Mouse (Mus musculus): ENCODE measurements at regions not wholly inside any gene's neighbourhood (a gene's known extent, or its start where the extent isn't known, plus 50 kb on each side); places are given as distances from the start of the nearest gene placed in this dataset.

DNA sequence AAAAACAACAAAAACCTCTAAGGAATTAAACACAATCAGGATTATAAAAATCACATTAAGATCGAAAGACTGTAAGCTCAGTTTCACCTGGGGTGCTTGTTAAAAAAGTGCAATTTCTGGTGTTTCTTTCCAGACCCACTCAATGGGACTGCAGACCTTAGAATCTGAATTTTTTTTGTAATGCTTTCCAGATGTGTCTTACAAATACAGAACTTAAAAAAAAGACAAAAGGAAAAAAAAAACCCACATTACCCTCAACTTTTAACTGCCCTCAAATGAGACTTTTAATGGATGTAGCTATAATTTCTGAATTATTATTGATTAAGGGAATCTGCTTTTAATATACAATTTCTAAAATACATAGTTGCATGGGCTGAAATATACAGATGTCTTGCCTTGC is 401.2 kb upstream of the Frg1 start:
- Histone ChIP-seq H3K4me2 (ENCODE audit: low read depth, low read length, severe bottlenecking) (no peak overlapping the region), H3K4me1 (replicated peaks; ENCODE audit: control insufficient read depth, insufficient read depth, low read length) (no peaks in the 10 kb centered on the region), H3K27ac (ENCODE audit: low read depth, low read length) (no peak overlapping the region), H3K27me3 (ENCODE audit: control insufficient read depth, insufficient read depth, low read length) (no peaks in the 10 kb centered on the region), H3K9ac (ENCODE audit: low read length) (no peak overlapping the region), H3K9me3 (ENCODE audit: control insufficient read depth, low read length) (no peaks in the 10 kb centered on the region), H3K4me3 (ENCODE audit: low read depth, low read length) (no peak overlapping the region), H3K36me3 (ENCODE audit: control insufficient read depth, insufficient read depth, low read length) (no peaks in the 10 kb centered on the region)
- 75% methylated on average over 1 of the region's 1 CpGs for WGBS
- no peak for ATAC-seq (replicated peaks; ENCODE audit: low FRiP score)
- DNase-seq (ENCODE audit: low spot score), result no peak

DNA sequence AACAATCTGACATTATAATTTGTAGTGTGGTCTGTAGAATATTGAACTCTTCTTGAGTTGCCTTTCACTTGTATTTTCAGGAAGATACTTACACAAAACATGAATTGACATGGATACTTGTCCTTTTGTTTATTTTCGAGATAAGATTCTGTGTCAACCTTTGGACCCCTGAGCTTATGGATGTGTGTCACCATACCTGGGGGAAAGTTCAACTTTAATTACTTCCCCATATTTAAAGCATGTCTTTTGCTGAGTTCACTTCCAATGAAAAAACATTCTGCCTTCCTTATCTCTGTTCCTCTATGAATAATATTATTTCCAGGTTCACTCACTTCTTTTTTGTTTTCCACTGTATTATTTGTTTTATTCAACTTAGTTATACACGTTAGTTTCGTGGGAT is 398.4 kb upstream of the Frg1 start:
- H3K27me3 ChIP-seq (ENCODE audit: control insufficient read depth, insufficient read depth, low read length), result no peaks in the 10 kb centered on the region
- WGBS, result 87% methylated on average over 3 of the region's 3 CpGs
- H3K9ac ChIP-seq (ENCODE audit: low read length), result no peak overlapping the region
- H3K4me2 ChIP-seq (ENCODE audit: low read depth, low read length, severe bottlenecking), result no peak overlapping the region
- H3K36me3 ChIP-seq (ENCODE audit: control insufficient read depth, insufficient read depth, low read length), result no peaks in the 10 kb centered on the region
- H3K9me3 ChIP-seq (ENCODE audit: control insufficient read depth, low read length), result no peaks in the 10 kb centered on the region
- H3K4me1 ChIP-seq (replicated peaks; ENCODE audit: control insufficient read depth, insufficient read depth, low read length), result no peaks in the 10 kb centered on the region
- H3K4me3 ChIP-seq (ENCODE audit: low read depth, low read length), result no peak overlapping the region
- ATAC-seq (replicated peaks; ENCODE audit: low FRiP score) (no peak), DNase-seq (ENCODE audit: low spot score) (no peak)
- H3K27ac ChIP-seq (ENCODE audit: low read depth, low read length), result no peak overlapping the region

DNA sequence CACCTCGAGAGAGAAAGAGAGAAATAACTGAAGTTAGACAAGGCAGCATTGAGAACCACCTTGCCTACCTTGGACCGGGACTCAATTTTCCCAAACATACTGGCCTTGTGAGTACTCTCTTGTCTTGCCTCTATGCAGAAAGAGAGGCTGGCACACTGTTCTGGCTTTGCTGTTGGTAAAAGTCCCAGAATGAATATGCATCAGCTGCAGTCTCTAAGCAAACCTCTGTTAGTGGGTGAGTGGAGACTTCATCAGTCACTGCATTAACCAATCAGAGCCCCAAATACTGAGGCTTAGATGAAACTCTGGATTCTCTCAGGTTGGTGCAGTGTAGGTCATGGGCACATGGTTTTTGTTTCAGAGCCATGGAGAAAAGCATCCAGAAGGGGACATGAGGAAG is 378.8 kb upstream of the Frg1 start:
- Histone ChIP-seq H3K9me3 (ENCODE audit: control insufficient read depth, low read length) (no peaks in the 10 kb centered on the region), H3K36me3 (ENCODE audit: control insufficient read depth, insufficient read depth, low read length) (no peaks in the 10 kb centered on the region), H3K9ac (ENCODE audit: low read length) (no peak overlapping the region), H3K4me1 (replicated peaks; ENCODE audit: control insufficient read depth, insufficient read depth, low read length) (no peaks in the 10 kb centered on the region), H3K4me3 (ENCODE audit: low read depth, low read length) (no peak overlapping the region), H3K4me2 (ENCODE audit: low read depth, low read length, severe bottlenecking) (no peak overlapping the region), H3K27me3 (ENCODE audit: control insufficient read depth, insufficient read depth, low read length) (no peaks in the 10 kb centered on the region), H3K27ac (ENCODE audit: low read depth, low read length) (no peak overlapping the region)
- 84% methylated on average over 2 of the region's 2 CpGs for WGBS
- ATAC-seq (replicated peaks; ENCODE audit: low FRiP score) (no peak), DNase-seq (ENCODE audit: low spot score) (no peak)

DNA sequence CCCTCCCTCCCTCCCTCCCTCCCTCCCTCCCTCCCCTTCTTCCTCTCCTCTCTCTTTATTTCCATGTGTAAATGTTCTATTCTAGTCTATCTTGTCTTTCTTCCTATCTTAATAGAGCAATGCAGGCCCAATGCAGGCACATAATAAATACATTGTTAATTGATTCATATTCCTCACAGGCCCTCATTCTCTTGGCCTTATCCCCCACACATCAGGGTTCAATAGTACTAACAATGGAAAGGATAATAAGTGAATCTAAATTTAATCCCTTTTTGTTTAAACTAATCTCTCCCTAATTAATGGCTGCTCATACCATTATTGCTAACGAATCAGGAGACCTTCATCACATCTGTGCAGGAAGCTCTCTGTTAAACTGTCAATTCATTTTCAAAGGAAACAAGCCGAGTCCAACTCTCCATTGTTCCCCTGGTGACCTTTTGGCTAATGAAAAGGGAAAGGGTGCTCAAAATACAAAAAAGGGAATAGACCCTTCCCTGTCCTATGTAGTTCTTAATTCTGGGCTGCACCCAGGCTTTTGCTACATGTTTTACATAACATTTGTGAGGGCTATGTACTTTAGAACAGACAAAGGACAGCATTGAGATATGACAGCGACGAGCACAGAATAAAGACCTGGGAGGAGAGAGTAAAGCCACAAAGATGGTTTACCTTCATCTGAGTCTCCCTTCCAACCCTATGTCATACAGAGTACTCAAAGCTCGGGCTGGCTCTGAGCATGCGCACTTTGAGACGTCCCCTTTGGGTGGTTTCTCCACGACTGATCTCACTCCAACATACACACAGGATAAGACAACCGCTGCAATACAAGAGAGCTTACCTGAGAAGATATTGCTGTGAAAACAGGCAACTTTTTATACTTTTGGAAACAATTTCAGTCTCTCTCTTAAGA is 370.3 kb upstream of the Frg1 start:
- Histone ChIP-seq H3K4me1 (replicated peaks; ENCODE audit: control insufficient read depth, insufficient read depth, low read length) (no peaks in the 10 kb centered on the region; the same call in 1 of the 2 replicates), H3K9me3 (ENCODE audit: control insufficient read depth, low read length) (no peaks in the 10 kb centered on the region), H3K36me3 (ENCODE audit: control insufficient read depth, insufficient read depth, low read length) (no peaks in the 10 kb centered on the region), H3K4me2 (ENCODE audit: low read depth, low read length, severe bottlenecking) (no peak overlapping the region; the same call in 1 of the 2 replicates), H3K4me3 (ENCODE audit: low read depth, low read length) (no peak overlapping the region), H3K9ac (ENCODE audit: low read length) (no peak overlapping the region), H3K27ac (ENCODE audit: low read depth, low read length) (no peak overlapping the region), H3K27me3 (ENCODE audit: control insufficient read depth, insufficient read depth, low read length) (no peaks in the 10 kb centered on the region)
- 37% methylated on average over 9 of the region's 9 CpGs for WGBS
- ATAC-seq (replicated peaks; ENCODE audit: low FRiP score) (peak; percentile 70), DNase-seq (ENCODE audit: low spot score) (no peak)

DNA sequence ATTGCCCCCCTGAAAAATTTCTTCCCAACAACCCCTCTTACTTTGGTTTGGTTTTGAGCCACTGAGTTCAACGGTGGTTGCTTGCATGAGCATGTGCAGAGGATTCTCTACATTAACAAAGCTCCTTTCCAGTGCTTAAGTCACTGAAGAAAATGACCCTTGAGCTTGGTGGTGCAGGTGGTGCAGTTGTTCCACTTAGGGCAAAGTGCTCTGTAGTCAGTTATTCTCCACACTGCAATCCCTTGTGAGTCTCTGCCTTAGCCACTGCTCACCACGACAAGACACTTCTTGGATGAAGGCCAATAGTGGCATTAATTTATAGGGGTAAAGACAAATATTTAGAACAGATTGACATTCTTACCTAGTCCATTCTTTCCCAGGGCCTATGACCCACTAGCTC is 369.1 kb upstream of the Frg1 start:
- WGBS, result 79% methylated on average over 2 of the region's 2 CpGs
- DNase-seq (ENCODE audit: low spot score) (no peak), ATAC-seq (replicated peaks; ENCODE audit: low FRiP score) (no peak)
- H3K27ac ChIP-seq (ENCODE audit: low read depth, low read length), result no peak overlapping the region
- H3K4me3 ChIP-seq (ENCODE audit: low read depth, low read length), result no peak overlapping the region
- H3K9me3 ChIP-seq (ENCODE audit: control insufficient read depth, low read length), result no peaks in the 10 kb centered on the region
- H3K36me3 ChIP-seq (ENCODE audit: control insufficient read depth, insufficient read depth, low read length), result no peaks in the 10 kb centered on the region
- no peak overlapping the region for H3K9ac ChIP-seq (ENCODE audit: low read length)
- no peak overlapping the region for H3K4me2 ChIP-seq (ENCODE audit: low read depth, low read length, severe bottlenecking)
- no peaks in the 10 kb centered on the region for H3K27me3 ChIP-seq (ENCODE audit: control insufficient read depth, insufficient read depth, low read length)
- no peaks in the 10 kb centered on the region; the same call in 1 of the 2 replicates for H3K4me1 ChIP-seq (replicated peaks; ENCODE audit: control insufficient read depth, insufficient read depth, low read length)

DNA sequence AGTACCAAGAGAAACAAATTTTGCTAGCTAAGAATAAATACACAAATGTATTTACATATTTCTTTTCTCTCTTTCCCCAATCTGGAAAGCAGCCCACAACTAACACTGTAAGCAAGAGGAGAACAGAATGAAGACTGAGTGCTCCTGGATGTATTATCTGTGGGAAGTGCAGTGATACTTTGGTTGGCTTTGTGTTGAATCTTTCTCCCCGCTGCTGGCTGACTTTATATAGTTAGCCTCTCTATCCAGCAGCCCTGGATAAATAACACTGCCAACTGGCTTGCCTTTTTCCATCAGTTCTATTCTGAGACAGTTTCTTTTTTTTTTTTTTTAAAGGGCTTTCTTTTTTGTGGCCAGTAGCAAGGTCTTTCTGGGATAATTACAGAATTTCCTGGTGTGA is 366.0 kb upstream of the Frg1 start:
- H3K4me2 ChIP-seq (ENCODE audit: low read depth, low read length, severe bottlenecking), result no peak overlapping the region
- DNase-seq (ENCODE audit: low spot score) (no peak), ATAC-seq (replicated peaks; ENCODE audit: low FRiP score) (no peak)
- no peak overlapping the region for H3K4me3 ChIP-seq (ENCODE audit: low read depth, low read length)
- H3K27ac ChIP-seq (ENCODE audit: low read depth, low read length), result no peak overlapping the region
- H3K9ac ChIP-seq (ENCODE audit: low read length), result no peak overlapping the region
- no peaks in the 10 kb centered on the region for H3K27me3 ChIP-seq (ENCODE audit: control insufficient read depth, insufficient read depth, low read length)
- no peaks in the 10 kb centered on the region for H3K36me3 ChIP-seq (ENCODE audit: control insufficient read depth, insufficient read depth, low read length)
- H3K4me1 ChIP-seq (replicated peaks; ENCODE audit: control insufficient read depth, insufficient read depth, low read length), result no peaks in the 10 kb centered on the region; the same call in 1 of the 2 replicates
- WGBS, result 92% methylated on average over 1 of the region's 1 CpGs
- H3K9me3 ChIP-seq (ENCODE audit: control insufficient read depth, low read length), result no peaks in the 10 kb centered on the region

GRCm38 (mm10) chr8:41779459-41779858 is 362.6 kb upstream of the Frg1 start:
- ATAC-seq (replicated peaks; ENCODE audit: low FRiP score) (no peak), DNase-seq (ENCODE audit: low spot score) (no peak)
- H3K36me3 ChIP-seq (ENCODE audit: control insufficient read depth, insufficient read depth, low read length), result no peaks in the 10 kb centered on the region
- no peak overlapping the region for H3K27ac ChIP-seq (ENCODE audit: low read depth, low read length)
- H3K9ac ChIP-seq (ENCODE audit: low read length), result no peak overlapping the region
- no peaks in the 10 kb centered on the region for H3K27me3 ChIP-seq (ENCODE audit: control insufficient read depth, insufficient read depth, low read length)
- no peaks in the 10 kb centered on the region for H3K9me3 ChIP-seq (ENCODE audit: control insufficient read depth, low read length)
- no peaks in the 10 kb centered on the region for H3K4me1 ChIP-seq (replicated peaks; ENCODE audit: control insufficient read depth, insufficient read depth, low read length)
- no peak overlapping the region for H3K4me2 ChIP-seq (ENCODE audit: low read depth, low read length, severe bottlenecking)
- whole genome bisulfite sequencing, result 88% methylated on average over 3 of the region's 3 CpGs
- H3K4me3 ChIP-seq (ENCODE audit: low read depth, low read length), result no peak overlapping the region

- Histone ChIP-seq H3K36me3 (ENCODE audit: control insufficient read depth, insufficient read depth, low read length) (no peaks in the 10 kb centered on the region), H3K9ac (ENCODE audit: low read length) (no peak overlapping the region), H3K27ac (ENCODE audit: low read depth, low read length) (no peak overlapping the region), H3K9me3 (ENCODE audit: control insufficient read depth, low read length) (no peaks in the 10 kb centered on the region), H3K4me1 (replicated peaks; ENCODE audit: control insufficient read depth, insufficient read depth, low read length) (no peaks in the 10 kb centered on the region), H3K4me2 (ENCODE audit: low read depth, low read length, severe bottlenecking) (no peak overlapping the region), H3K27me3 (ENCODE audit: control insufficient read depth, insufficient read depth, low read length) (no peaks in the 10 kb centered on the region), H3K4me3 (ENCODE audit: low read depth, low read length) (no peak overlapping the region)
- ATAC-seq (replicated peaks; ENCODE audit: low FRiP score), result peak; percentile 77
- WGBS, result 54% methylated on average over 4 of the region's 4 CpGs
- DNase-seq (ENCODE audit: low spot score), result no peak
Observed at GRCm38 (mm10) chr8:41771729-41772128, 354.9 kb upstream of the Frg1 start.

DNA sequence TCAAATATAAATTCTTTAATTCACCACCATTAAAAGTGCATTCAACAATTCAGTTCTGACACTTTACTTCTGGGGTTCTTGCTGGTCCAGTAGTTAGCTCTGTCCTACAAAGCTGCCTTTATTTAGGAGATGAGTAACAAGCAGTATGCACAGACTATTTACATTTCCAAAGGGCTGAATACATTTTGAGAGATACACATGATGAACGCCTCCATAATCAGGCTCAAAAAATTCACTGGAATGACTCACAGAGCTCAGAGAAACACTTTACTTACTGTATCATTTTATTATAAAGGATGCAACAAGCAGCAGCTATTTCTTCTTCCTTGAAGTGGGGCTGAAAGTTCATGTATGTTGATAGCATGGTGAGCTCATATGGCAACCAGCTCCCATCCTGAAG is 336.6 kb upstream of the Frg1 start:
- DNase-seq (ENCODE audit: low spot score), result no peak
- Histone ChIP-seq H3K4me1 (replicated peaks; ENCODE audit: control insufficient read depth, insufficient read depth, low read length) (no peaks in the 10 kb centered on the region), H3K9me3 (ENCODE audit: control insufficient read depth, low read length) (no peaks in the 10 kb centered on the region), H3K27ac (ENCODE audit: low read depth, low read length) (no peak overlapping the region), H3K4me3 (ENCODE audit: low read depth, low read length) (no peak overlapping the region), H3K27me3 (ENCODE audit: control insufficient read depth, insufficient read depth, low read length) (no peaks in the 10 kb centered on the region), H3K36me3 (ENCODE audit: control insufficient read depth, insufficient read depth, low read length) (no peaks in the 10 kb centered on the region), H3K9ac (ENCODE audit: low read length) (no peak overlapping the region), H3K4me2 (ENCODE audit: low read depth, low read length, severe bottlenecking) (no peak overlapping the region)
- no peak for ATAC-seq (replicated peaks; ENCODE audit: low FRiP score)
- WGBS, result 93% methylated on average over 1 of the region's 1 CpGs
